In genomic region chr16:38106542-38106941, GRCm38 (mm10) we compare ENCODE assay signal across 20 mouse cellular contexts. TPM values are rescaled to one million over a fixed set of nuclear protein-coding genes. Genes with fewer than 3 reads are reported as not detected.
DNase-seq lines count a peak whose midpoint lies in the region; ATAC-seq and TF ChIP-seq lines count a peak whose summit lies in the region.
"Had no signal": no experiment of that assay in that cellular context is flagged by ENCODE, and none has a peak within 500 bp of the region (broad histone marks: within the 10 kb centered on the region; RNA-seq: fewer than 3 reads in every experiment).

No protein-coding gene starts in this region.

- H3K4me2 ChIP-seq in heart, embryonic 11.5 days: peak overlapping the region; percentile 14; the same call in 1 of the 2 replicates
- H3K4me2 ChIP-seq in heart, embryonic 15.5 days: no peak overlapping the region
- no peak overlapping the region for H3K4me2 ChIP-seq in lung, postnatal 0 days (replicated peaks; ENCODE audit: low read depth, low read length)
- H3K4me2 ChIP-seq: forebrain, embryonic 13.5 days; hindbrain, embryonic 13.5 days had no signal

- H3K36me3 ChIP-seq in heart, embryonic 11.5 days (ENCODE audit: control insufficient read depth, insufficient read depth, low read length): no peaks in the 10 kb centered on the region
- H3K36me3 ChIP-seq in heart, embryonic 15.5 days: no peaks in the 10 kb centered on the region; the same call in 1 of the 2 replicates
- H3K36me3 ChIP-seq in heart, embryonic 10.5 days: 0 out of 2 replicates have a peak, but pooled peaks cover 5% of the 10 kb centered on the region
- no peaks in the 10 kb centered on the region for H3K36me3 ChIP-seq in lung, postnatal 0 days (ENCODE audit: insufficient read depth, low read length)
- H3K36me3 ChIP-seq: hindbrain, embryonic 13.5 days had no signal

- H3K27me3 ChIP-seq in heart, embryonic 11.5 days (ENCODE audit: control insufficient read depth, insufficient read depth, low read length): no peaks in the 10 kb centered on the region
- no peaks in the 10 kb centered on the region for H3K27me3 ChIP-seq in heart, embryonic 15.5 days
- no peaks in the 10 kb centered on the region for H3K27me3 ChIP-seq in heart, embryonic 10.5 days (ENCODE audit: insufficient read depth, poor library complexity, severe bottlenecking)
- no peaks in the 10 kb centered on the region for H3K27me3 ChIP-seq in lung, postnatal 0 days (replicated peaks; ENCODE audit: insufficient read depth, low read length)
- H3K27me3 ChIP-seq: forebrain, embryonic 13.5 days; hindbrain, embryonic 13.5 days had no signal

- WGBS in heart, embryonic 11.5 days (ENCODE audit: insufficient replicate concordance): 54% methylated on average over 3 of the region's 3 CpGs
- 30% methylated on average over 3 of the region's 3 CpGs for WGBS in heart, embryonic 15.5 days
- 42% methylated on average over 3 of the region's 3 CpGs for WGBS in heart, embryonic 10.5 days
- WGBS in lung, postnatal 0 days: 68% methylated on average over 3 of the region's 3 CpGs

- no peak overlapping the region for H3K9ac ChIP-seq in heart, embryonic 11.5 days (ENCODE audit: low read depth, low read length)
- no peak overlapping the region for H3K9ac ChIP-seq in heart, embryonic 15.5 days
- H3K9ac ChIP-seq in lung, postnatal 0 days (replicated peaks; ENCODE audit: low read depth): no peak overlapping the region
- H3K9ac ChIP-seq: forebrain, embryonic 13.5 days; forebrain, postnatal 0 days; hindbrain, embryonic 13.5 days had no signal

- peaks cover 19% of the 10 kb centered on the region for H3K4me1 ChIP-seq in heart, embryonic 11.5 days (ENCODE audit: control insufficient read depth, insufficient read depth, low read length)
- H3K4me1 ChIP-seq in heart, embryonic 15.5 days (replicated peaks): peaks cover 27% of the 10 kb centered on the region
- peaks cover 19% of the 10 kb centered on the region for H3K4me1 ChIP-seq in heart, embryonic 10.5 days
- H3K4me1 ChIP-seq in lung, postnatal 0 days (ENCODE audit: insufficient read depth, low read depth, low read length): no peaks in the 10 kb centered on the region
- H3K4me1 ChIP-seq: embryonic facial prominence, embryonic 10.5 days had no signal

- no peaks in the 10 kb centered on the region for H3K9me3 ChIP-seq in heart, embryonic 11.5 days (replicated peaks; ENCODE audit: control insufficient read depth, low read length)
- H3K9me3 ChIP-seq in heart, embryonic 15.5 days (replicated peaks): no peaks in the 10 kb centered on the region
- H3K9me3 ChIP-seq in heart, embryonic 10.5 days: no peaks in the 10 kb centered on the region
- no peaks in the 10 kb centered on the region for H3K9me3 ChIP-seq in lung, postnatal 0 days (ENCODE audit: low read length)
- H3K9me3 ChIP-seq: embryonic facial prominence, embryonic 10.5 days; forebrain, embryonic 13.5 days; hindbrain, embryonic 13.5 days had no signal

- no peak for TF ChIP-seq EP300 in lung, postnatal 0 days (IDR thresholded peaks at IDR 0.05)

- DNase-seq in gastrocnemius, adult 18-20 months (ENCODE audit: low spot score): peak; percentile 32
- no peak for DNase-seq in gastrocnemius, postnatal 4 days (ENCODE audit: low spot score in 2 of 2)
- no peak for DNase-seq in heart, postnatal 4 days
- DNase-seq in heart, embryonic 10.5 days (ENCODE audit: low spot score): no peak
- peak; percentile 50 for DNase-seq in lung, postnatal 0 days (ENCODE audit: low spot score)
- no peak for DNase-seq in lung, adult 18-20 months
- DNase-seq: adrenal gland, postnatal 10 days; cerebellum, adult 11-12 months; cerebellum, postnatal 10 days; forebrain, postnatal 0 days; gastrocnemius, postnatal 25 days; kidney, adult 11 months; kidney, adult 9 months had no signal

- no peak overlapping the region for H3K4me3 ChIP-seq in heart, embryonic 11.5 days (ENCODE audit: low read depth, low read length)
- H3K4me3 ChIP-seq in heart, embryonic 15.5 days: no peak overlapping the region
- H3K4me3 ChIP-seq in heart, embryonic 10.5 days: no peak overlapping the region
- no peak overlapping the region for H3K4me3 ChIP-seq in lung, postnatal 0 days (ENCODE audit: low read depth, low read length)
- H3K4me3 ChIP-seq: embryonic facial prominence, embryonic 10.5 days; forebrain, embryonic 13.5 days; hindbrain, embryonic 13.5 days had no signal

- no peak for ATAC-seq in heart, embryonic 11.5 days (replicated peaks; ENCODE audit: insufficient number of reproducible peaks, low FRiP score, low TSS enrichment)
- no peak for ATAC-seq in heart, embryonic 15.5 days (replicated peaks; ENCODE audit: insufficient number of reproducible peaks, insufficient read depth, low FRiP score, low read depth)
- no peak for ATAC-seq in lung, postnatal 0 days
- ATAC-seq: forebrain, embryonic 13.5 days; forebrain, postnatal 0 days; hindbrain, postnatal 0 days had no signal

- no peak for TF ChIP-seq CTCF in lung, postnatal 0 days (IDR thresholded peaks at IDR 0.05)

- peak overlapping the region; percentile 59 for H3K27ac ChIP-seq in heart, embryonic 11.5 days (ENCODE audit: low read depth, low read length)
- H3K27ac ChIP-seq in heart, embryonic 15.5 days: peak overlapping the region; percentile 73
- no peak overlapping the region for H3K27ac ChIP-seq in heart, embryonic 10.5 days
- no peak overlapping the region for H3K27ac ChIP-seq in lung, postnatal 0 days (ENCODE audit: low read length)
- H3K27ac ChIP-seq: embryonic facial prominence, embryonic 10.5 days; forebrain, embryonic 13.5 days; hindbrain, embryonic 13.5 days; hindbrain, postnatal 0 days; kidney, postnatal 0 days had no signal

RNA-seq across cellular contexts. Expression of gene Gsk3b, which starts 17.7 kb away (rescaled TPM):
- 10 to 100 TPM; 58.8 to 66.5 TPM for total RNA-seq in gastrocnemius, adult 18-20 months (2021)
- total RNA-seq in gastrocnemius, postnatal 4 days (2021): 10 to 100 TPM; 65.9 to 72.9 TPM
- polyA plus RNA-seq in heart, embryonic 11.5 days (2014; fragmentation: Nextera tagmentation; extraction: Ambion mirVana): 41.2 and 57.5 TPM in 2 replicates
- 10 to 100 TPM; 74.5 to 76.9 TPM for total RNA-seq in heart, postnatal 4 days (2021)
- 38.2 and 40.0 TPM in 2 replicates for polyA plus RNA-seq in heart, embryonic 15.5 days (2015; fragmentation: Nextera tagmentation; extraction: Ambion mirVana)
- polyA plus RNA-seq in heart, embryonic 10.5 days (2016; fragmentation: Nextera tagmentation; extraction: Ambion mirVana): 39.3 and 47.8 TPM in 2 replicates
- polyA plus RNA-seq in lung, postnatal 0 days (2015; fragmentation: Nextera tagmentation; extraction: Ambion mirVana): 43.0 and 51.0 TPM in 2 replicates

Comparison
In these comparisons a context has a peak if more than half of its experiments do, and no peak if none do; other contexts are left out.
1. DNase-seq: peak in gastrocnemius, adult 18-20 months (single experiment) and lung, postnatal 0 days (single experiment); none in gastrocnemius, postnatal 4 days (0 of 2), heart, postnatal 4 days (single experiment), heart, embryonic 10.5 days (single experiment) and lung, adult 18-20 months (0 of 2).
2. H3K27ac ChIP-seq: peak in heart, embryonic 11.5 days (single experiment) and heart, embryonic 15.5 days (single experiment); none in heart, embryonic 10.5 days (single experiment) and lung, postnatal 0 days (single experiment).